Mouse (Mus musculus): Measurements from ENCODE around the gene Slc25a14.

The Slc25a14 gene

DNA sequence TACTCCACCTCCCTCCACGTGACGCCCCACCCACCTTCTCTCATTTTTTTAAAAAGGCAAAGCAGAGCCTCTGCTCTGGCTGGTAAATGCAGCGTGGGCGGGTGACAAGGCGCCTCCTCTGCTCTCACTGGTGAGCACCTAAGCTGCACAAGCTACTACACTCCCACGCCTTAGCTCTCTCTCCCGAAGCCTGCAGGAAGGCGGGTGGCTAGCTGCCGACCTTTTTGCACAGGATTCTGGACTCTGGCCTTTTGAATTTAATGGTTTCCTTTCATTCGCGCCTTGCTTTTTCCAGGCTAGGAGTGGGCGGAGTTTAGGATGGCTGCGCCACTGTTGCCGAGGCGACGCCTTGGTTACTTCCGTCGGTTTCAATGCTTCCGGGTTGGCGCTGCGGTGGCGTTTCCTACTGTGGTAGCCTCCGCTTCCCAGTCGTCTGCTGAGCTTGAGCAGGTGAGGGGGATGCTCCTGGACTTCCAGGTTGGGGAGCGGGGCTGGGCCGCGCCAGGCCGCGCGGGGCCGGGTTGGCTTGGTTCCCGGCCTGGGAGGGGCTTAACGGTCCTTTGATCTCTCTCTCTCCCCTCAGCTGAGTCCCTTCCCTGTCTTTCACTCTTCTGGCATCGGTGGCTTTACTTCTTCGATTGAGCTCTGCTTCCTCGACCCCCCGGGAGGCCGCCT is at the start of gene Slc25a14:
Slc25a14 (plus strand) TSS at position 35 of the 675 bp plus-strand sequence.
- DNase-seq, result peak; percentile 87

DNA sequence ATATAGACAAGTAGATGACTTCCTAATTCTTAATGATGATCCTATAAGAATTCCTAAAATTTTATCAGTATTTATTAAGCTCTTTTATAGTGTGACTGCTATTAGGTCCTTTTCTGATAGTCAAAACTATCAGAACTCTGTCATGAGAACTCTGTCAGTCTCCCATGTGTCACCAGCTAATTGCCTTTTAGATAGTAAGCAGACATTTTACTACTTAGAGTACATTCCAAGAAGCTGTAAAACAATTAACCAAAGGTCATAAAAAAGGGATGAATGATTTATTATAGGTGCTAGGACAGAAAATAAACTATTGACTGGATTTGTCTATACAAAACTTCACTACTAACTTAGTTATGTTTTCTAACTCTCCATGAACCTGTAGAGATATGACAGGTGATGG is 39.9 kb upstream of the Slc25a14 start:
- DNase-seq, result no peak

DNA sequence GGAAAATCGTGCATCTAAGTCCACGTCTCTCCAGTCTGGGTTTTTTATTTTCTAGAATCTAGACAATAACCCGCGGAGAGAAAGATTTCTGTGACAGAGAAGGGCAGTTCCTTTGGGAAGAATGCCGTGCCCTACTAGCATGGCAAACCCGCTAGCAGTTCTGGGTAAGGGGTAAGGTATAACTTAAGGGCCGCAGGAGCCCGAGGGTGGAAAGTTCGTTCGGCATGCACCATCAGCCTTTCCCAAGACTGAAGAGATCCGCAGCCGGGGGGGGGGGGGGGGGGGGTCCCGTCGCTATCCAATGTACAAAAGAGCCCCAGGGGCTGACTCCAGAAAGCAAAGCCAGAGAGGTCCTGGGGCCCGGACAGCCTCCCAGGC is 29.5 kb upstream of the Slc25a14 start:
- peak; percentile 2 for DNase-seq

DNA sequence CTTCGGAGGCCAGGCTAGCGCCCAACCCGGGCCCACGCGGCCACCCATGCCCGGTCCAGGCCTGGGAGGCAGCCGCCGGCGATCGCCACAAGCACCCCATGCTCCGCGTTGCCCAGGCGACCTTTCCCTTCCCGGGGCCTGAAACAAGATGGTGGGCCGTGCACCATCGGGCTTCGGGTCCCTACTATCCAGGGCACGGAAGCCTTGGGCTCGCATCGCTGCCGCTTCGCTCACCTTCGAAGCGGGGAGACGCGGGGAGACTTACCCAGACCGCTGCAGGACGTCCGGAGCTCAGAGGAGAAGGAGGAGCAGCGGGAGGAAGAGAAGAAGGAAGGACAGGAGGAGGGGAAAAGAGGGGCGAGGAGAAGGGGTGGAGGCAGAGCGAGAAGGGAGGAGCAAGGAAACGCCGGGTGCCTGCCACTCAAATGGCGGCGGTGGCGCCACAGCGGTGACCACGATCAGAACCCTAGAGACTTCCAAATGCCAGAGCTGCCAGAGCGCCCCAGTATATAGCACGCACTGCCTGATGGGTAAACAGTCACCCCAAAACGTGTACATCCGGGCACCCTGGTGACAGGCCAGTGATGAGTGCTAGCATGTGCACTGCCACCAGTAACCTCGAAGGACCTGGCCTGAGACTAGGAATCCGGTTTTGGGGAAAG is 29.0 kb upstream of the Slc25a14 start, which contains the start of gene Zfp280c:
Zfp280c (minus strand) TSS at position 406 of the 662 bp plus-strand sequence.
- DNase-seq, result peak; percentile 69

DNA sequence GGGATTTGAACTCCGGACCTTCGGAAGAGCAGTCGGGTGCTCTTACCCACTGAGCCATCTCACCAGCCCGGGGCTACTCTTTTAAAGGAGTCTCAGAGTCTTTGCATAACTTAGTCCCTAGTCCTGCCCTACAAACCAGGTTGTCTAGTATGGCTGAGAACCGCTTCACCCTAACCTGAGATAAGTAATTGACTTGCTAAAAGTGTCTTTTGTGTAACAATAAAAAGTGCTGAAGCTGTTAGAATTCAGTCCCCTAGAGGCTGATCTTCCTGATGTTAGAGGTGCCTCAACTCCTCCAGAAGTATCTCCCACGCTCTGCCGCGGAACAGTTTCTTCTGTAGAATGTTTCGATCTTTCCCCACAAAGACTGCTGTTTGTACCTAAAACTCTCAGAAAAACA is 27.2 kb upstream of the Slc25a14 start:
- DNase-seq, result no peak

DNA sequence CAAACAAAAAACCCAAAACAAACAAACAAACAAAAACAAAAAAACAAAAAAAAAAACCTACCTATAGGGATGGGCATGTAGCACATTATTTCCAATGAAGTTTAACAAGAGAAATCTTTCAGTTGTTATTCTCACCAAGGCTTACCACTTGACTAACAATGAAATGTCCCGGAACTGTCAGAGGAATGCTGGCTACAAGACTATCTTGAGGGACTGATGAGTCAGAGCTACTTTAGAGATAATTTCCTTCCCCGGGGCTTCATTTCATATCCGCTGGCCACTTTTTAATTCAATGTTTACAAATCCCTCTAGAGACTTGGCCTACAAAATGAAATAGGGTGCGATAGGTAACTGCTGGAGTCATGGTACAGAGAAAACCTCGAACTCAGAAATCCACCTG is 26.3 kb upstream of the Slc25a14 start:
- no peak for DNase-seq

DNA sequence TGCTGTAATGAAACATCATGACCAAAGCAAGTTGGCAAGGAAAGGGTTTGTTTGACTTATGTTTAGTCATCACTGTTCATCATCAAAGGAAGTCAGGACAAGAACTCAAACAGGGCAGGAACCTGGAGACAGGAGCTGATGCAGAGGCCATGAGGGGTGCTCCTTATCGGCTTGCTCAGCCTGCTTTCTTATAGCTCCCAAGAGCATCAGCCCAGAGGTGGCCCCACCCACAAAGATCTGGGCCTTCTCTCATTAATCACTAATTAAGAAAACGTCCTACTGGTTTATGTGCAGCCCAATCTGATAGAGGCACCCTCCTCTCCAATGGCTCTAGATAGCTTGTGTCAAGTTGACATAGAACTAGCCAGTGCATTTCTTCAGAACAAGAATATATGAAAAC is 18.3 kb upstream of the Slc25a14 start:
- DNase-seq, result no peak

DNA sequence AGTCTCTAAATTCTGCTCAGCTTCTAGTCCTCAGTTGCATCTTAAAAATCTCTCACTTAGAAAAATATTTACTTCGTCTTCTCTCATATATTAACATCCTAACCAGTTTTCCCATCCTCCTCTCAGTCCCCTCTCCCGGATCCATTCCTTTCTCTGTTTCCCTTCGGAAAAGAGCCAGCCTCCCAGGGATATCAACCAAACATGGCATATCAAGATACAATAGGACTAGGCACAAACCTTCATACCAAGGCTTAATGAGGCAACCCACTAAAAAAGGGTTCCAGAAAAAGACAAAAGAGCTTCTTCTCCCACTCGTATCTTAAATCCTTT is 199 bp upstream of the Slc25a14 start:
- DNase-seq, result no peak

DNA sequence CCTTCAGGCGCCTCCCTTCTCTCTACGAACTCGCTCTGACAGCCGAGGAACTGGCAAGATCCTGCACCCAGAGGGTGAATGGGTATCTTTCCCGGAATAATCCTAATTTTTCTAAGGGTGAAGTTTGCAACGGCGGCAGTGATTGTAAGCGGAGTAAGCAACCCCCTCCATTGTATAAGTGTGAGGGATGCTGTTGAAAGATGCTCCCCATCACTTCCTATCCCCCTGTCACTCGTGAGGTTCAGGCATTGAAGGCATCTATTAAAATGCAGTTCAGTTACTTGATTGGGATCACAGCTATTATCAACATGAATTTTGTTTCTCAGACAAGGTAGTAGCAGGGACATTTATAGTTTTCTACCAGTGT is 824 bp downstream of the Slc25a14 start:
- no peak for DNase-seq

DNA sequence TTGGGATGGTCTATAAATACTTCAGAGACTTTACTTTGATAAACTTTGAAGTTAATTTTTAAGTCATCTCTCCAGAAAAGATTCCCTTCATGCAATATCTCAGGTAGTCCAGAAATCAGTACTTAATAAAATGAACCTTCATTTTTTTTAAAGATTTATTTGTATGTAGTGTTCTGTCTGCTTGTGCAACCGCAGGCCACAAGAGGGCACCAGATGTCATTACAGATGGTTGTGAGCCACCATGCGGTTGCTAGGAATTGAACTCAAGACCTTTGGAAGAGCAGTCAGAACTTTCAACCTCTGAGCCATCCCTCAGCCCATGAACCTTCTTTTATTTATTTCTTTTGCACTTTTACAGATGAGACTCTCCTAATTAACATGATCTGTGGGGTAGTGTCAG is 13.8 kb downstream of the Slc25a14 start:
- DNase-seq, result no peak

DNA sequence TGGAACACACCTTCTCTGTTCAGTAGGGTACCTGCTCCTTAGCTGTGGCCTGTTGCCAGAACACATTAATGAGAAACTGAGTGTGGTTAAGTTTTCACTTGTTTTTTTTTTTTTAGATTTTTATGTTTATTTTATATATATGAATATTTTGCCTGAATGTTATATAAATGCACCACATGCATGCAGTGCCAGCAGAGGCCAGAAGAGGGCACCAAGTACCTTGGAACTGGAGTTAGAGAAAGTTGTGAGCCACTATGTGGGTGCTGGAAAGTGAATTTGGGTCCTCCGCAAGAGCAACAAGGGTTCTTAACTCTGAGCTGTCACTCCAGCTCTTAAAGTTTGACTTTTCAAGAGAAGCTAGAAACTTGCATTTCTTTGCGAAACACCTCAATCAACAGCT is 20.9 kb downstream of the Slc25a14 start:
- DNase-seq, result peak; percentile 17

DNA sequence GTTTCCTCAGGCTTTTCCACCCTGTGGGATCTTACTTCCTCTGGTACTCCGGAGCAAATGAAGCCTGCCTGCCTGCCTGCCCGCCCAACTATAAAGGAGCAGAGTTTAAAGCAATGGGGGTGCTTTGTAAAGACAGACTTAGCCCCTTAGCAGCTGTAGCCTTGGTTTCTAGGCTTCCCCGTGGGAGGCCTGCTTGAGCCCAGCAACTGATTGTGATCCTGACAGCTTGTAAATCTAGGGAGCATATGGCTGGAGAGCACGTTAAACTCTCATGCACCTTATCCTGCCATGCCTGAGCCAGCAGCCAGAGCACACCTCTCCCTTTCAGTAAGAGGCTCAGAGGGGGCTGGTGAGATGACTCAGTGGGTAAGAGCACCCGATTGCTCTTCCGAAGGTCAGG is 43.6 kb downstream of the Slc25a14 start:
- no peak for DNase-seq

DNA sequence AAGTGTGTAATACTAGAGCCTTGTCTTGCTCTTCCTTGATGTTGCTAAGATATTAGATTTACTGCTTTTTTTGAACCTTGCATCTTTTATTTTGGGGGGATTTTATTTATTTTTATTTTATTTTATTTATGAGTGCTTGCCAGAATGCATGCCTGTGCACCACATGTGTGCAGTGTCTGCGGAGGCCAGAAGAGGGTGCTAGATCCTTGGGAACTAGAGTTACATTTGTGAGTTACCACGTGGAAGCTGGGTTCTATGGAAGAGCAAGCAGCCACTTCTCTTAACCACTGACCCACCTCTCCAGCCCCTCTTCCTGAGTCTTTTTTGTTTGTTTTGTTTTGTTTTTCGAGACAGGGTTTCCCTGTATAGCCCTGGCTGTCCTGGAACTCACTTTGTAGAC is 46.4 kb downstream of the Slc25a14 start:
- no peak for DNase-seq

DNA sequence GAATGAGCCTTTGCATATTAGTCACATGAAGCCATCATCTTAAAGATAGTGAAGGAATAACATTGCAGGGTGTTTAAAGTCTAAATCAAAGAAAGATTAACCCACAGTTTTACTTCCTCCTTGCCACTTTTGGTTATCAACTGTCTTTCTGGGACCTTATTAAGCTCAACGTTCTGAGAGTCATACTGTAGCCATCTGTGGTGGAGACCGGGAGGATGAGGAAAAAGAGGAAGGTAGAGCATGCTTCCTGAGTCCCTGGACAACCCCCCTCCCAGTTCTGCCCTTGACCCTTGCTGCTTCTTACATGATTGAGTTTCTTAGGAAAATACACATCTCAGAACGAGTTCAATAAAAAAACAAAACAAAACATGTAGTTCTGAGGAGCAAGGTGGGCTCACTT is 48.5 kb downstream of the Slc25a14 start:
- DNase-seq, result no peak

DNA sequence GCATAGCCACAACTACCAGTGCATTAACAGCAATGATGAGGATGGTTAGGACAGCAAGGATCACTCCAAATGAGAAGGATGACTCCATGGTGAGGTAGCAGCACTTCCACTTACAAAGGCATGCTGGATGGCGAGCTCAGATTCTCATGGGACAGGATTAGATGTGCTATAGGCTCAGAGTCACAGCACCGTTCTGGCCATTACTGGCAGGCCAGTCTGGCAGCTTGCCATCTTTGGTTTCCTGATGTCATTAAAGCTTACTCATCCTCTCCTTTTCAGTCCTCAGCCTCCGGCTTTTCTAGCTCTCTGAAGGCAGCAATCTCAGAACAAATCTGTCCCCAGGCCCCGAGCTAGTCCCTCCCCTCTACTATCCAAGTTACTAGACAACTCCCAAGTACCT is 51.0 kb downstream of the Slc25a14 start, which contains the start of gene Gpr119:
Gpr119 (minus strand) TSS at position 308 of the 400 bp plus-strand sequence.
- no peak for DNase-seq

DNA sequence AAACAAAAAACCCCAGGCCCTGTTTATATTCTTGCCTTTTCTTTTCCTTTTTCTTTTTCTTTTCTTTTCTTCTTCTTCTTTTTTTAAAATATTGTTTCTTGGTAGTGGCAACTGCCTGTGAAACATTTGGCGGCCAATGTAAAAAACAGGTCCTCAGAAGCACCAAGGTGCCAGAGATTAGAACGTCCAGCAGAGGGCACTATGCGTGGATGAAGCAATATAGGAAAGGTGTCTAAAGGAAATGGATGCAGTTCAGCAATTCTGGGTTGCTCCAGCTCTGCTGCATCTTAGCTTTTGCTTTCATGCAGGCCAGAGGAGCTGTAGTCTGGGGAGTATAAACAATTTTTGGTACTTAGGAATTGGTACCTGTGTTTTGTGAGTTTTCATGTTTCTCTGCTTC is 60.2 kb downstream of the Slc25a14 start:
- DNase-seq, result peak; percentile 15

DNA sequence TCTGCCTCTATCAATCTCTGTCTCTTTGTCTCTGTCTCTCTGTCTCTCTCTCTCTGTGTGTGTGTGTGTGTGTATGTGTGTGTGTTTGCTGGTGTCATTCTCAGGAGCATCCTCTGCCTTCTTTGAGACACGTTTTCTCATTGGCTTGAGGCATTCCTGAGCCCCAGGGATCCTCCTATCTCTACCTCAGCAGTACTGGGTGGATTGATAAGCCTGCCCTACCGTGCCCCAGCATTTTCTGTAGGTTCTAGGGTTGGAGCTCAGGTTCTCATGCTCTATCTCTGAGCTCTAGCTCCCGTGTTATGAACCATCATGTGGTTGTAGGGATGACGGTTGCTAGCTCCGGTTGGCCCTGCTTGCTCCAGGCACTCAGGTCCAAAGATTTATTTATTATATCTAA is 60.6 kb downstream of the Slc25a14 start:
- no peak for DNase-seq

DNA sequence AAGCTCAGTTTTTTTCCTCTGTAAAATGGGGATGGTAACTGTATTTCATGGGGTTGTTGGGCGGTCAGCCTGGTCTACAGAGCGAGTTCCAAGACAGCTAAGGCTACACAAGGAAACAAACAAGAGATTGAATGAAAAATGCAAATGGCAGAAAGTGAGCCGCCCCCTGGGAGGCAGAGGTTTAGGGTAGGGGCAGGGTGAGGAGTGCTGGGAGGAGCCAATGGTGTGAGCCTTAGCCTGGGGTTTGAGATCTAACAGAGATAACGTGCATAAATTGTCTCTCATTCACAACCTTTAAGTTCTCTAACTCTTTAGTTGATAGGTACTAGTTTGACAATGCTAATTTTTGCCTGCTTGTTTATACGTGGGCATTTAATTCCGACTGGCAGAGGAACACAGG is 71.2 kb downstream of the Slc25a14 start:
- no peak for DNase-seq

DNA sequence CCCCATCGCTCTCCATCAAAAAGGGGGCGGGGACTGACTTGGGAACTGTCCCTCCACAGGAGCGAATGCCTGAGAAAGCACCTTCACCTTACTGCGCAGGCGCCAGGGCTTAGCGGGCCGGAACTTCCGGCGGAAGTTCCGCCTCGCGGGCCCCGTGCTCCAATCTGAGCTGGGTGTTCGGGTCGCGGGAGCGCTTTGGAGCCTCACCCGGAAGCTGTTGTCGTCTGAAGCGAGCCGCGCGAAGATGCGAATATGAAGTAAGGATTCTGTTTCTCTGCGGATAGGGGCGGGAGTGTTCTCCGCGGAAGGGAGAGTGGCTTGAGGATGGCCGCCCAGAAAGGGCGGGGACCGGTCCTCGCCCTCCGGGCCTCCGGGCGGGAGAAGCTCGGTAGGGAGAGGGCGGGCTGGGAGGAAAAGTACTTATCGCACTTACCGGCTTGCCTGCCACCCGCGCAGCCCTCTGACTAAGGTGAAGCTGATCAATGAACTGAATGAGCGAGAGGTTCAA is 71.7 kb downstream of the Slc25a14 start, which contains the start of gene Rbmx2:
Rbmx2 (plus strand) TSS at position 141 of the 508 bp plus-strand sequence.
- DNase-seq, result peak; percentile 90

DNA sequence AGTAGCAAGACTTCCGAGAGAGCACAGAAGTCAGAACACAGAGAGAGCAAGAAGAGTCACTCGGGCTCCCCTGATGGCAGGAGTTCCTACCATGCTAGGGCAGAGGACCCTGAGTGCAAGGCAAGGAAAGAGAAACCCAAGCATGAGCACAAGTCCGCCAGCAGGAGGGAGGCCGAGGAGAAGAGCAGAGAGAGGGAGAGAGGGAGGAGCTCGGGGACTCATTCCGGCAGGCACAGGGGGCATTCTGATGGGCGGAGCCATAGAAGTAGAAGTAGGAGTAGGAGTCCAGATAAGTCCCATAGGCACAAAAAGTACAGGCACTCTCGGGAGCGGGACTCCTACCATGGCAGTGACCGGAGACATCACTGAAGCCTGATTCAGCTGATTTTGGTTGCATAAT is 86.5 kb downstream of the Slc25a14 start:
- no peak for DNase-seq

Measured in kidney, adult 11 months (tissue).